Mouse (Mus musculus): ENCODE measurements around the gene Dlg2.

Dlg2 gene

GRCm38 (mm10) chr7:91778673-91779072, 1302.2 kb downstream of the Dlg2 start:
- DNase-seq (ENCODE audit: low spot score): no peak

DNA sequence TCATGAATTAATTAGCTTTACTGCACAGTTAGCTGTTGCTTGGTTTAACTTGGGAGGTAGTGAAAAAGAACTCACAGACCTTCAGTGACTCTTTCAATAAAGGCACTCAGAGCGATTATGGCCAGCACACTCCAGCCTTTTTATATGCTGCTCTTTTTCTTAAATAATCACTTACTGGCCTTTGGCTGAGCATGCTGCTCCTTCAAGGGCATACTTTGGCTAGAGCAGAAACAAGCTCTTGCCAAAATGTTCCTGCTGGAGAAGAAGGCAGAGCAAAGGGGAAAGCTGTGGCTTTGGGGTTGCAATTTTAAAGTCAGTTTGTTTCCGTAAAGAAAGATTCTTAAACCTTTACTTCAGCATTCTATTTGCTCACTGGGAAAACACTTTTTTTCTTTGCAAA, 1308.1 kb downstream of the Dlg2 start:
- DNase-seq (ENCODE audit: low spot score): no peak

DNA sequence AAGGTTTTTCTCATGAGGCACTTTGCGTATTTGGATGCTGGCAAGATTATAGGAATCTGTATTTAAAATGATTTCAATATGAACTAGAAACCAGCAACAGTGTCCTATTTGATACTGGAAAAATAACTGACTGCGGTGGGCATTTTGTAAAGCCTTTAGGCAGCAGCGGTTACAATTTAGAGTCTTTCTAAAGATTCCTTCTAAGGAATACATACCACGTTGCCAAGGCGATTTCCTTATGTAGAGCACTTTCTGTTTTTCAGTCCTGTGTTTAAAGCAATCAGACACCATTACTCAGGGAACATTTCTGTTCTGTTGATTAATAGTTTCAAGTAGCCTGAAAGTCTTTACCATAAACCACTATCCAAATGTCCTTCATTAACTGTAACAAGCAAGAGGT, 1309.0 kb downstream of the Dlg2 start:
- DNase-seq (ENCODE audit: low spot score): no peak

DNA sequence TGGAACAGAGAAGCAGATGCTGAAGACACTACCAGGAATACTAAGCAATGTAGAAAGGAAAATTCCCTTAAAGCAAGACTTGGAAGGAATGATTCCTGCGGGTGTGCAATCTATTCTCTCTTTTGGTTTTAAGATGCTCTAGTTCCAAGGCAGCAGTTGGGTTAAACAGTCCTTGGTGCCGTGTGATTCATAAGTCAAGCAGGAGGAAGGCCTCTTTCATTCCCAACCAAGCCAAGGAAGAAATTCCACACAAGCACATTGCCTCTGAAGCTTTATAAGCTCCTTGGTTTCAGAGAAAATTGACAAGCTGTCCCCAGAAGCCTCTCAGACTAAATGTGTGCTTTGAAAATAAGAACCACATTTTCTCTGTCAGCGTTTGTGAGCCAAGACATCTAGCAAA, 1309.4 kb downstream of the Dlg2 start:
- DNase-seq (ENCODE audit: low spot score): no peak

GRCm38 (mm10) chr7:91790949-91791564, 1314.6 kb downstream of the Dlg2 start:
- DNase-seq (ENCODE audit: low spot score): no peak

DNA sequence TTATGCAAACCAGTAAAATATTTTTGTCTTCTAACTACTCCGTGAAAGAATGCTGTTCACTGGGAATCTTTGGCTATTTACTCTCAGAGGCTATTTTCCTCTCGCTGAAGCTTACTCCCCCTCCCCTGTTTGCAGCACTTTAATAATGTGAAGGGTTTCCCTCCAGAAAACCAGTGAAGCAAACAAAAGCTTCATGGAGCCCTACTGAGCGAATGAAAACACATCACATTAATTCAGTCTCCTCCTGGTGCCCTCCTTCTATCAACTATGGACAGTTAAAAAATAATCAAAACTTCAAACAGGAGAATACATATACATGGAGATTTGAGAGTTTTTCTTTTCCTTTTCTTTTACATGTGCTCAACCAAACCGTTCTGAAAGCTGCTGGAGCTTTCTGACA, 1330.2 kb downstream of the Dlg2 start:
- DNase-seq (ENCODE audit: low spot score): no peak

DNA sequence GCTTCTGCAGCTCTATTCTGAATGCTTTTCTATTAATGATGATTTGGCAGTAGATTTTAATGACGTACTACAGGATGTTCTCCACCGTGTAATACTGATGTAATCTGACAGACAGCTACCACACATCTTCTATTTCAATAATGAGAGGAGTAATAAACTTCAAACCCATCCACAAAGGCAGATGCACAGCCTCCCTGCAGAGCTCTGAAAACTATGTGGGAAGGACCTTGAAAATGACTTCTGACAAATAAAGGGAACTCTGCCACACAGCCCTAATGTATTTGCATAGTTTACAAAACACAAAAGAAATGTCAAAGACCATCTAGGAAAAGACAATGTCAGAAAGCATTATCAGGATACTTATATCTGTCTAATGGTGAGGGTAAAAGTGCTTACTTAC, 1334.3 kb downstream of the Dlg2 start:
- no peak for DNase-seq (ENCODE audit: low spot score)

- no peak for DNase-seq (ENCODE audit: low spot score)
Observed at GRCm38 (mm10) chr7:91818004-91818403, 1341.5 kb downstream of the Dlg2 start.

GRCm38 (mm10) chr7:91832207-91832606, 1355.7 kb downstream of the Dlg2 start:
- DNase-seq (ENCODE audit: low spot score): no peak

- no peak for DNase-seq (ENCODE audit: low spot score)
Observed at GRCm38 (mm10) chr7:91845723-91846122, 1369.3 kb downstream of the Dlg2 start.

- DNase-seq (ENCODE audit: low spot score): no peak
Observed at GRCm38 (mm10) chr7:91849364-91849763, 1372.9 kb downstream of the Dlg2 start.

DNA sequence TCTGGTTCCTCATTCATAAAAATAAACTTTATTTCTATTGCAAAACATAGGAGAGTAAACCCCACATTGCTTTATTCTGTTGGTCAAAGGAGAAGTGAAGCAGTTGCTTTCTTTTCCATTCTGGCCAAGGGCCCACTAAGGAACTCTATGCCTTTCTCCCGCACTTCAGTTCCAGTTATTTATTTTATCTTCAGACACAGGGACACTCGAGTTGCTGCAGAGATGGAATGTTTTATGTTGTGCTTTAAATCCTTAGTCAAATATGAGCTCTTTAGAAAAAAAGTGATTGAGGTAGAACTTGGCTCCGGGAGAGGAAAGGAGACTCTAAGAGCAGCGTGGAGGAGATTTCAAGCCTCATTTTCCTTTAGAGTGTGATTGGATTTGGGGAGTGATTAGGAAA, 1377.2 kb downstream of the Dlg2 start:
- no peak for DNase-seq (ENCODE audit: low spot score)

DNA sequence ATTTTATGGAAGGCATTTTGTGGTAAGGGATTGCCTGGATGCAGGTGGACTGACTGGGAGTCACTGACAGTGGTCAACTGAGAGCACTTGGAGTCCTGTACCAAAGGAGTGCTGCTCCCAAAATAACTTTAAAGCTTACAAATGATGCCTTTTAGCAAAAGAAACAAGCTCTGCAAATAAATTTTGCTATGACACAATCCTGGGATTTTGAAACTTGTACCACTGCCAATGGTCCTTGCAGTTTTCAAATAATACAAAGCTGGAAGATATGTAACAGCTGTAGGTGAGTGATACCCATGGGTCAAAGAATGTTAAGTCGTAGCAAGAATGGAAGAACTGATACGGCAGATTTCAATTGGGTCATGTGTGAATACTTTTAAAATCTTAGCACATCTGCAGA, 1380.5 kb downstream of the Dlg2 start:
- DNase-seq (ENCODE audit: low spot score): no peak

DNA sequence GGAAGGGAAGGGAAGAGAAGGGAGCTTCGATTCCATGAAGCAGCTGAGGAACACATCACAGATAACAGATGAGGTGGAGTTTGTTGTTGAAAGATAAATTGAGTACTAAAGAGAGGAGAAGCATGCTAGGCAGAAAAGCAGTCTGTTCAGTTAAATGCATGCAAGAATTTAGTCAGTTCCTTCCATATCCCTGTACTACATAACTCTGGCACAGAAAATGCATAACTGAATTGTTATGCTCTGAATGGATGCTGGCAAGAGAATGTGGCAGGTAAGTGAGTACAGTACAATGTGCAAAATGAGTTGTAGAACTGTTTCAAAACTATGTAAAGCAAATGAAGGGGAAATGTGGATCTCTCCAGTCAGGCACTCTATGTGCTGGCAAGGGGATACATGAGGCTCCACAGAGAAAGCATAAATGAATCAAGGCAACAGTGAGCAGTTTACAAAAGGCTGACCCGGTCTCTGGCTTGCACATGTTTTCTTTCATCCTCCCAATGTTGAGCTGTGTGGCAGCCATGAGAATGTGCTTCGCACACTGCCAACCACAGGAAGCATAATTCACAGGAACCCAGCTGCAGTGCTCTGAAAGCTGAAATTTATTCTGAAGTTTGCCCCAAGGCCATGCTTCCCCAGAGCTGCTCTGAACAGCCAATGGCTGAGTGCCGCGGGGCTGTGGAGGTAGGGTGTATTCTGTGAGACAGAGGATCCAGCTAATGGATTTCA, 1386.5 kb downstream of the Dlg2 start:
- DNase-seq (ENCODE audit: low spot score): no peak

DNA sequence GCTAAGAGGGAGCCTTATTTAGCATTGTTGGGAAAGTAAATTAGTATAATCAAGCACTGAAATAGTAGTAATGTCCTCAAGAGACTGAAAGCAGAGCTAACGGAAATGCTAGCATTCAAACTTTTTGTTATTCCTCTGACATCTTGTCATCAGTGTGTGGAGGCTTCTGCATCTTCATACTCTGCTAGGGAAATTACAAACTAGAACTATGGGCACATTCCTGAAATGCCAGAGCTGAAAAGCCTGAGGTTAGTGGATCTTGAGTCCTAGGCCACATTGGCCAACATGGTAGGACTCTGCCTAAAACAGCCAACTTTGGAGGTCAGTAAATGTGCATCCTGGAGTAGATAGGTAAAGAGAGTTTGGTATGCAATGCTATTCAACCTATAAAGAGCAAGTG, 1392.4 kb downstream of the Dlg2 start:
- no peak for DNase-seq (ENCODE audit: low spot score)

DNA sequence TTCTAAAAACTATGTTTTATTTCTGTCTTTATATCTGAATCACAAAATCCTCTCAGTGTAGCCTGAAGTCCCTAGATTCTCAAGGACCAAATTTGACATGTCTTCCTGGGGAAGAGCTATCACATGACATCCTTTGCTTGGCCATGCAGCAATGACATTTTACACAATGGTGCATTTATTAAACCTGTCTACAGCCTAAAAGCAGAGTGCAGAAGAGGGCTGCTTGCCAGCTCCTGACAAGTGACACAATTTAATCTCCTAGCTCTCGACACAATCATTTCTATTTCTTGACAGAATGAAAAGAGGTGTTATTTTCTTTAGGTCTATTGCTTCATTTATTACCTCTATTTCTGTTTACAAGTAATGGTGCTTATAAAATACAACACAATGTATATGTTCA, 1400.4 kb downstream of the Dlg2 start:
- no peak for DNase-seq (ENCODE audit: low spot score)

DNA sequence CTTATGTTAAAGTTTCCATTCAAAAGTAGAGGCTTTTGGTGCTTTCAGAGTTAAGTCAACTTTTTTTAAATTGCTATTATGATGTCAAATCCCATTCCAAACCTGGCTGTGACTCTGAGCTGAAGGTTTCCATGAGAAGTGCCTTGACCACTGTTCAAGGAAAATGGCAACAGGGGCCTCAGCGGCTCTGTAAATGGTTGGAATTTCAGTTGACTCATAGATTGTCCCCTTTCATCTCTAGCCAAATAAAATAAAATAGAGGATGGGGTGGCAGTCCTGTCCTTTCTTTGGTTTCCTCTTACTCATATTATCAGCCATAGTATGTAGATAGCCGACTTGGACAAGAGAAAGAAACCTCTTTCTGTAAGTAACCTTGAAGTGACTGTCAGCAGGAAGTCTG, 1401.3 kb downstream of the Dlg2 start:
- DNase-seq (ENCODE audit: low spot score): no peak

GRCm38 (mm10) chr7:91886336-91886735, 1409.9 kb downstream of the Dlg2 start:
- no peak for DNase-seq (ENCODE audit: low spot score)

DNA sequence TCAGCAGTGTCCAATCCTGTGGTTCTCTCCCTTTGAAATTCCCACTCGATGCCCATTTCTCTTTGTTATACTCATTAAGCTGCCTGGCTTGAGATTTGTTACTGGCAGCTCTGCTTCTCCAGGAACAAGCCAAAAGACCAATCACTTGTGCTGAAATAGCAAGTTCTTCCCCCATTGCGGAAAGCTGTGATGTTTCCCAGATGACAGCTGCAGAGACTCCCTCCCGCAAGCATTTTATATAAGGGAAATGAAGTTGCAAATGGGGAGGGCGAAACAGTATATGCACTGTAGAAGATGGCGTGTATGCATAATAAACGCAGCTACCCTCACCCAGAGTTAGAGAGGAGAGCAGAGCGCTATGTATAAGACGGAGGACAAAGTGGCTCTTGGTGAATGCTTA, 1417.5 kb downstream of the Dlg2 start:
- DNase-seq (ENCODE audit: low spot score): no peak

DNA sequence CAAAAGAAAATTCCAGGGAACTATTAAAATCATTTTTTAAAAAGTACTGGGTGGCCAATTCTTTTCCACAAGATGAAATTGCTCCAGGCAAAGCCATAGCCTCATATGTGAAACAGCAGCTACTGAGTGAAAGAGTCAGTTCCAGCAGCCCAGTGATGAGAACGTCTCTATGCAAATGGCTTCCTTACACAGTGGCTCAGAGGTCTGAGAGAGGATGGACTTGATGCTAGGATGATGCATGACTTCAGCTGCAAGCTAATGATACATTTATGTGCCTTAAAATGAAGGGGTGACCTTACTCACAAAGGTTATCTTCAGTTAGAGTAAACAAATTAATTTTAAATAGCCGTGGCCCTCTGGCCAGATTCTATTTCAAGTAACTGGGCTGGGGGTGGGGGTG, 1420.5 kb downstream of the Dlg2 start:
- no peak for DNase-seq (ENCODE audit: low spot score)

- no peak for DNase-seq (ENCODE audit: low spot score)
Observed at GRCm38 (mm10) chr7:91897509-91897908, 1421.0 kb downstream of the Dlg2 start.

DNA sequence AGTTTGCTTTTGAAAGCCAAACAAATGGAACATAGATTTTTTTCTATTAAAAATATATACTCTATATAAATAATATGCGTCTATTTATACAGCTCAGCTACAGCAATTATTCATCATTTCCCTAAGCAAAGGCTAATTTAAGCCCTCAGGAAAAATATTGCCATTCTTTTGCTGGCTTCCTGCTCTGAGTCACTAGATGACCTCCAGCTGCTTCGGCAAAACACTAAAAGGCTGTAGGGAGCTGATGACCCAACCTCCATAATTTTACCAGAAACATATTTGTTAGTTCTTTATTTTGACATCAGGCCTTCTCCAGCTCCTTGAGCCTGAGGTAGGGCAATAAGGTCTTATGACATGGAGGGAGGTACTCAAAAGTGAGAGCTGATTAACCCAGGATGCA, 1426.0 kb downstream of the Dlg2 start:
- no peak for DNase-seq (ENCODE audit: low spot score)

DNA sequence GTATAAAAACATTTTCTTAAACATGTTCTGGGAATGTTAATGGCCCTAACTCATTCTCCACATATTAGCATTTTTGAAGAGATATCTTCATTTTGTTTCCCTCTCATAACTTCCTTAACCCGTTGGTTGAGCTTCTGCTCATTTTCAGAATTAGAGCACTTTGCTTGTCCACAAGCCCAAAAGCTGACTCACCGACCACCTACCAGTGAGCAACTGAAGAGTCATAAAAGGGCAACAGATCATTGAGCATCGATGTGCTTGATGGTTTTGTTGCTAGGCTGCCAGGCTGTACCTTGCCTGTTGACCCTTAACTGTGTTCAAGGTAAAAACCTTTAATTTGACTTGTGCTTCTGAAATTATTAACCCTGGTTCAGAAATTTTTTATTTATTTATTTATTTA, 1440.3 kb downstream of the Dlg2 start:
- DNase-seq (ENCODE audit: low spot score): no peak

GRCm38 (mm10) chr7:91919099-91919498, 1442.6 kb downstream of the Dlg2 start:
- no peak for DNase-seq (ENCODE audit: low spot score)
